Mouse (Mus musculus) stomach, postnatal 0 days (tissue): ENCODE results near the gene Wiz. TPM values are rescaled to one million over a fixed set of nuclear protein-coding genes. Genes with fewer than 3 reads are reported as not detected.

Experiments
- ATAC-seq: fragments of 200-750 bp; cut with Nextera tagmentation; 2 replicates; pipeline ENCODE4 v1.8.0; 2017; ENCODE audit not compliant: low FRiP score, low TSS enrichment
- DNase-seq: peaks from one replicate; pipeline ENCODE4 v3.0.0-alpha.2; 2016; ENCODE audit warnings: low spot score
- H3K27ac ChIP-seq: fragments of 300-500 bp; sonication (generic); replicated peaks from 2 replicates; pipeline ENCODE4 v1.5.1; 2014; ENCODE audit warnings: mild to moderate bottlenecking, control low read depth
- H3K27me3 ChIP-seq: fragments of 300-500 bp; sonication (generic); 2 replicates; pipeline ENCODE4 v1.6.1; 2014; ENCODE audit warnings: low read length; ENCODE audit not compliant: control insufficient read depth, insufficient read depth
- H3K36me3 ChIP-seq: fragments of 300-500 bp; sonication (generic); 2 replicates; pipeline ENCODE4 v1.6.1; 2014; ENCODE audit warnings: low read length, mixed read lengths; ENCODE audit not compliant: control insufficient read depth, insufficient read depth
- H3K4me1 ChIP-seq: fragments of 300-500 bp; sonication (generic); replicated peaks from 2 replicates; pipeline ENCODE4 v1.6.1; 2014; ENCODE audit warnings: antibody characterized with exemption; ENCODE audit not compliant: control insufficient read depth, insufficient read depth
- H3K4me2 ChIP-seq: fragments of 300-500 bp; sonication (generic); replicated peaks from 2 replicates; pipeline ENCODE4 v1.6.1; 2014; ENCODE audit warnings: low read depth, mild to moderate bottlenecking, control low read depth, moderate library complexity
- H3K4me3 ChIP-seq: fragments of 300-500 bp; sonication (generic); 2 replicates; pipeline ENCODE4 v1.5.1; 2014; ENCODE audit warnings: low read depth, low read length, control low read depth
- H3K9ac ChIP-seq: fragments of 300-500 bp; sonication (generic); 2 replicates; pipeline ENCODE4 v1.6.1; 2014; ENCODE audit warnings: mild to moderate bottlenecking, low read length, control low read depth, mixed read lengths
- H3K9me3 ChIP-seq: fragments of 300-500 bp; sonication (generic); 2 replicates; pipeline ENCODE4 v1.6.1; 2016; ENCODE audit warnings: low read length; ENCODE audit not compliant: control insufficient read depth
- CTCF ChIP-seq: IDR thresholded peaks from 2 replicates; pipeline ENCODE4 v1.5.1; 2016; ENCODE audit warnings: antibody characterized with exemption, low read depth, mild to moderate bottlenecking, moderate library complexity
- EP300 ChIP-seq: optimal IDR thresholded peaks from 2 replicates; pipeline ENCODE3; 2016; ENCODE audit warnings: antibody characterized with exemption
- WGBS: fragments of 180-500 bp; shearing (Covaris S2); extraction: QIAGEN DNeasy Blood & Tissue Kit; methylation state at CpG from one replicate; pipeline ENCODE4 v1.1.7; 2014; 5-methylcytosine and 5-hydroxymethylcytosine counted together
- polyA plus RNA-seq: library from polyadenylated mRNA; unstranded; fragments of >200 nt; fragmentation: Nextera tagmentation; extraction: Ambion mirVana; gene quantifications from 2 replicates; pipeline ENCODE4 v1.2.1, GENCODE M21; 2015

Wiz gene
- polyA plus RNA-seq, 1 experiment from 2014 or later: 9.6 TPM

- no peak for TF ChIP-seq CTCF
- no peak for TF ChIP-seq EP300
- Histone ChIP-seq H3K4me1 (no peaks in the 10 kb centered on the region), H3K27me3 (no peaks in the 10 kb centered on the region), H3K4me2 (no peak overlapping the region), H3K9ac (no peak overlapping the region), H3K36me3 (no peaks in the 10 kb centered on the region; the same call in 1 of the 2 replicates), H3K4me3 (no peak overlapping the region), H3K9me3 (no peaks in the 10 kb centered on the region), H3K27ac (no peak overlapping the region)
- DNase-seq (no peak), ATAC-seq (no peak)
- WGBS: 79% methylated on average over 15 of the region's 15 CpGs
Measured at GRCm38 (mm10) chr17:32376475-32376874, 12.8 kb downstream of the Wiz start.

GRCm38 (mm10) chr17:32368991-32369578, 20.2 kb downstream of the Wiz start:
- Histone ChIP-seq H3K36me3 (no peaks in the 10 kb centered on the region), H3K4me3 (peak overlapping the region; percentile 31; the same call in 1 of the 2 replicates), H3K9me3 (no peaks in the 10 kb centered on the region), H3K9ac (peak overlapping the region; percentile 14; the same call in 1 of the 2 replicates), H3K4me2 (peak overlapping the region; percentile 45), H3K4me1 (no peaks in the 10 kb centered on the region), H3K27ac (0 out of 2 replicates have a peak overlapping the region, but pooled peaks have one; percentile 24), H3K27me3 (no peaks in the 10 kb centered on the region)
- TF ChIP-seq EP300 (no peak), CTCF (no peak)
- ATAC-seq (peak; percentile 64), DNase-seq (peak; percentile 71)
- WGBS: 19% methylated on average over 10 of the region's 17 CpGs

GRCm38 (mm10) chr17:32367706-32368105, 21.5 kb downstream of the Wiz start:
- WGBS: 88% methylated on average over 11 of the region's 11 CpGs
- H3K9me3 ChIP-seq: no peaks in the 10 kb centered on the region
- peaks cover 5% of the 10 kb centered on the region for H3K4me1 ChIP-seq
- H3K4me3 ChIP-seq: no peak overlapping the region
- DNase-seq (no peak), ATAC-seq (no peak)
- H3K36me3 ChIP-seq: no peaks in the 10 kb centered on the region
- no peak overlapping the region for H3K9ac ChIP-seq
- no peak overlapping the region for H3K4me2 ChIP-seq
- TF ChIP-seq CTCF (no peak), EP300 (no peak)
- no peak overlapping the region for H3K27ac ChIP-seq
- no peaks in the 10 kb centered on the region for H3K27me3 ChIP-seq

GRCm38 (mm10) chr17:32365296-32365695, 23.9 kb downstream of the Wiz start:
- TF ChIP-seq EP300: no peak
- no peak for TF ChIP-seq CTCF
- H3K9ac ChIP-seq: no peak overlapping the region
- H3K4me1 ChIP-seq: peaks cover 5% of the 10 kb centered on the region
- peaks cover 2% of the 10 kb centered on the region; the same call in 1 of the 2 replicates for H3K36me3 ChIP-seq
- H3K4me3 ChIP-seq: no peak overlapping the region
- ATAC-seq (no peak), DNase-seq (no peak)
- 54% methylated on average over 1 of the region's 1 CpGs for WGBS
- no peaks in the 10 kb centered on the region for H3K9me3 ChIP-seq
- no peak overlapping the region for H3K27ac ChIP-seq
- no peak overlapping the region for H3K4me2 ChIP-seq
- H3K27me3 ChIP-seq: no peaks in the 10 kb centered on the region

GRCm38 (mm10) chr17:32364850-32365249, 24.4 kb downstream of the Wiz start:
- H3K4me2 ChIP-seq: peak overlapping the region; percentile 54
- no peak overlapping the region for H3K9ac ChIP-seq
- ATAC-seq: no peak
- H3K4me1 ChIP-seq: peaks cover 5% of the 10 kb centered on the region
- 45% methylated on average over 5 of the region's 5 CpGs for WGBS
- H3K4me3 ChIP-seq: peak overlapping the region; percentile 93
- no peaks in the 10 kb centered on the region for H3K27me3 ChIP-seq
- peaks cover 6% of the 10 kb centered on the region for H3K36me3 ChIP-seq
- DNase-seq: no peak
- TF ChIP-seq CTCF (no peak), EP300 (no peak)
- peak overlapping the region; percentile 35; the same call in 1 of the 2 replicates for H3K27ac ChIP-seq
- H3K9me3 ChIP-seq: no peaks in the 10 kb centered on the region

GRCm38 (mm10) chr17:32364331-32364730, 24.9 kb downstream of the Wiz start:
- peak overlapping the region; percentile 69 for H3K27ac ChIP-seq
- TF ChIP-seq CTCF (peak; percentile 36), EP300 (no peak)
- ATAC-seq: peak; percentile 94
- peak; percentile 93 for DNase-seq
- H3K27me3 ChIP-seq: no peaks in the 10 kb centered on the region
- H3K4me2 ChIP-seq: peak overlapping the region; percentile 64
- peak overlapping the region; percentile 93 for H3K9ac ChIP-seq
- H3K9me3 ChIP-seq: no peaks in the 10 kb centered on the region
- peaks cover 5% of the 10 kb centered on the region for H3K4me1 ChIP-seq
- WGBS: 0% methylated on average over 32 of the region's 47 CpGs
- H3K4me3 ChIP-seq: peak overlapping the region; percentile 93
- H3K36me3 ChIP-seq: peaks cover 8% of the 10 kb centered on the region
